Mouse (Mus musculus) heart, postnatal 0 days (tissue): ENCODE results near the gene Ifna1.

Experiments
- CTCF ChIP-seq: IDR thresholded peaks from 2 replicates; pipeline ENCODE4 v1.5.1; 2016; ENCODE audit warnings: antibody characterized with exemption, control low read depth, low read depth
- EP300 ChIP-seq: IDR thresholded peaks from 2 replicates; pipeline ENCODE4 v1.6.1; 2016; ENCODE audit warnings: antibody characterized with exemption, low read depth

GRCm38 (mm10) chr4:88840058-88840457, 9.8 kb upstream of the Ifna1 start:
- no peak for TF ChIP-seq CTCF
- no peak for TF ChIP-seq EP300
